Mouse (Mus musculus): ENCODE data around the gene Mcrip2.

- TF ChIP-seq CTCF (IDR thresholded peaks at IDR 0.05; ENCODE audit: low read depth) (no peak), EP300 (IDR thresholded peaks at IDR 0.05; ENCODE audit: low read depth) (no peak)
These were observed 4.1 kb upstream of the Mcrip2 start for GRCm38 (mm10) chr17:25872676-25873075.

Data from liver, embryonic 14.5 days (tissue).